Mouse (Mus musculus) lung, postnatal 0 days (tissue): ENCODE data around the gene Cux1. TPM values are rescaled to one million over a fixed set of nuclear protein-coding genes. Genes with fewer than 3 reads are reported as not detected.

Experiments
- ATAC-seq: fragments of 200-750 bp; cut with Nextera tagmentation; 2 replicates; pipeline ENCODE4 v1.8.0; 2017; ENCODE audit warnings: moderate library complexity
- DNase-seq: peaks from one replicate; pipeline ENCODE4 v3.0.0-alpha.2; 2016; ENCODE audit warnings: low spot score
- H3K27ac ChIP-seq: fragments of 300-500 bp; sonication (generic); 2 replicates; pipeline ENCODE4 v1.5.1; 2014; ENCODE audit warnings: antibody characterized with exemption, mild to moderate bottlenecking, low read length, mixed read lengths
- H3K27me3 ChIP-seq: fragments of 300-500 bp; sonication (generic); replicated peaks from 2 replicates; pipeline ENCODE4 v1.6.1; 2014; ENCODE audit warnings: low read length, mixed read lengths; ENCODE audit not compliant: insufficient read depth
- H3K36me3 ChIP-seq: fragments of 300-500 bp; sonication (generic); 2 replicates; pipeline ENCODE4 v1.6.1; 2014; ENCODE audit warnings: low read length, mixed read lengths; ENCODE audit not compliant: insufficient read depth
- H3K4me1 ChIP-seq: fragments of 300-500 bp; sonication (generic); 2 replicates; pipeline ENCODE4 v1.6.1; 2014; ENCODE audit warnings: antibody characterized with exemption, low read depth, low read length, mixed read lengths; ENCODE audit not compliant: insufficient read depth
- H3K4me2 ChIP-seq: fragments of 300-500 bp; sonication (generic); replicated peaks from 2 replicates; pipeline ENCODE4 v1.6.1; 2014; ENCODE audit warnings: low read depth, mild to moderate bottlenecking, low read length, moderate library complexity, mixed read lengths
- H3K4me3 ChIP-seq: fragments of 300-500 bp; sonication (generic); 2 replicates; pipeline ENCODE4 v1.5.1; 2014; ENCODE audit warnings: low read depth, low read length
- H3K9ac ChIP-seq: fragments of 300-500 bp; sonication (generic); replicated peaks from 2 replicates; pipeline ENCODE4 v1.6.1; 2014; ENCODE audit warnings: low read depth, mild to moderate bottlenecking
- H3K9me3 ChIP-seq: fragments of 300-500 bp; sonication (generic); 2 replicates; pipeline ENCODE4 v1.6.1; 2016; ENCODE audit warnings: low read length, mixed read lengths
- CTCF ChIP-seq: IDR thresholded peaks from 2 replicates; pipeline ENCODE4 v1.5.1; 2016; ENCODE audit warnings: antibody characterized with exemption, mild to moderate bottlenecking
- EP300 ChIP-seq: IDR thresholded peaks from 2 replicates; pipeline ENCODE4 v1.6.1; 2016; ENCODE audit warnings: antibody characterized with exemption, mild to moderate bottlenecking, control low read depth
- WGBS: fragments of 180-500 bp; shearing (Covaris S2); extraction: QIAGEN DNeasy Blood & Tissue Kit; methylation state at CpG from one replicate; pipeline ENCODE4 v1.1.7; 2014; 5-methylcytosine and 5-hydroxymethylcytosine counted together
- microRNA-seq: library from miRNA; unstranded; fragments of <30 nt; microRNA quantifications from one replicate; pipeline ENCODE4, GENCODE M21; 2016
- polyA plus RNA-seq: library from polyadenylated mRNA; unstranded; fragments of >200 nt; fragmentation: Nextera tagmentation; extraction: Ambion mirVana; gene quantifications from 2 replicates; pipeline ENCODE4 v1.2.1, GENCODE M21; 2015

The Cux1 gene
- polyA plus RNA-seq, 1 experiment from 2014 or later: 68.5 TPM

- under 1% methylated on average over 57 of the region's 62 CpGs for WGBS
Measured at GRCm38 (mm10) chr5:136198474-136199391, 368.6 kb downstream of the Cux1 start, which contains the start of gene Prkrip1. Prkrip1 (minus strand) TSS chr5:136198963.

More at GRCm38 (mm10) chr5:136198474-136199391, 368.6 kb downstream of the Cux1 start, which contains the start of gene Prkrip1:
- H3K9me3 ChIP-seq: 0 out of 2 replicates have a peak, but pooled peaks cover 2% of the 10 kb centered on the region
- H3K27me3 ChIP-seq: no peaks in the 10 kb centered on the region
- H3K4me1 ChIP-seq: no peaks in the 10 kb centered on the region
- TF ChIP-seq EP300 (no peak), CTCF (no peak)
- peak within 1 kb of the TSS; percentile 92 for H3K4me3 ChIP-seq
- peaks cover 17% of the 10 kb centered on the region; the same call in 1 of the 2 replicates for H3K36me3 ChIP-seq
- DNase-seq: peak; percentile 97
- peak within 1 kb of the TSS; percentile 85 for H3K27ac ChIP-seq
- H3K9ac ChIP-seq: peak within 1 kb of the TSS; percentile 91
- peak within 1 kb of the TSS; percentile 82 for H3K4me2 ChIP-seq
- peak; percentile 92 for ATAC-seq

Small RNAs within 50 kb of the gene (microRNA-seq; reads per million reads assigned to microRNA genes)
- not detected for gene Mir721

Other genes with a start within 250 kb of the Cux1 start
- gene Myl10, start 125.7 kb upstream of the Cux1 start, polyA plus RNA-seq: not detected in 2 replicates